Mouse (Mus musculus): ENCODE results near the gene Mlxipl. TPM values are rescaled to one million over a fixed set of nuclear protein-coding genes. Genes with fewer than 3 reads are reported as not detected.

The Mlxipl gene
- polyA plus RNA-seq, 1 experiment from 2014 or later: 2.2 TPM

Other genes starting within 250 kb of the Mlxipl start
- gene Tmem270, start 183.2 kb upstream of the Mlxipl start, polyA plus RNA-seq (2015; fragmentation: Nextera tagmentation; extraction: Ambion mirVana): not detected in 2 replicates
- 0.45 and 2.0 TPM in 2 replicates for gene Cldn13, start 174.4 kb upstream of the Mlxipl start, polyA plus RNA-seq (2015; fragmentation: Nextera tagmentation; extraction: Ambion mirVana)
- gene Mettl27, start 157.5 kb upstream of the Mlxipl start, polyA plus RNA-seq (2015; fragmentation: Nextera tagmentation; extraction: Ambion mirVana): 19.9 and 21.7 TPM in 2 replicates
- gene Cldn4, start 143.0 kb upstream of the Mlxipl start, polyA plus RNA-seq (2015; fragmentation: Nextera tagmentation; extraction: Ambion mirVana): 16.7 and 18.9 TPM in 2 replicates
- gene Cldn3, start 103.7 kb upstream of the Mlxipl start, polyA plus RNA-seq (2015; fragmentation: Nextera tagmentation; extraction: Ambion mirVana): 8.1 and 8.4 TPM in 2 replicates
- gene Abhd11, start 80.7 kb upstream of the Mlxipl start, polyA plus RNA-seq (2015; fragmentation: Nextera tagmentation; extraction: Ambion mirVana): 51.7 and 55.1 TPM in 2 replicates
- gene Stx1a, start 66.4 kb upstream of the Mlxipl start, polyA plus RNA-seq (2015; fragmentation: Nextera tagmentation; extraction: Ambion mirVana): 11.7 and 13.1 TPM in 2 replicates
- gene Dnajc30, start 25.7 kb upstream of the Mlxipl start, polyA plus RNA-seq (2015; fragmentation: Nextera tagmentation; extraction: Ambion mirVana): 35.5 and 35.7 TPM in 2 replicates
- 143 and 145 TPM in 2 replicates for gene Bud23, start 24.9 kb upstream of the Mlxipl start, polyA plus RNA-seq (2015; fragmentation: Nextera tagmentation; extraction: Ambion mirVana)
- gene Vps37d, start 11.6 kb upstream of the Mlxipl start, polyA plus RNA-seq (2015; fragmentation: Nextera tagmentation; extraction: Ambion mirVana): 12.7 and 15.1 TPM in 2 replicates
- gene Tbl2, start 59.8 kb downstream of the Mlxipl start, polyA plus RNA-seq (2015; fragmentation: Nextera tagmentation; extraction: Ambion mirVana): 29.0 and 32.5 TPM in 2 replicates
- 47.3 and 50.0 TPM in 2 replicates for gene Bcl7b, start 78.4 kb downstream of the Mlxipl start, polyA plus RNA-seq (2015; fragmentation: Nextera tagmentation; extraction: Ambion mirVana)
- 48.9 and 50.3 TPM in 2 replicates for gene Baz1b, start 97.4 kb downstream of the Mlxipl start, polyA plus RNA-seq (2015; fragmentation: Nextera tagmentation; extraction: Ambion mirVana)
- 19.4 and 21.1 TPM in 2 replicates for gene Fzd9, start 161.3 kb downstream of the Mlxipl start, polyA plus RNA-seq (2015; fragmentation: Nextera tagmentation; extraction: Ambion mirVana)